18 mouse cellular contexts compared by ENCODE assay signal in the genomic region with DNA sequence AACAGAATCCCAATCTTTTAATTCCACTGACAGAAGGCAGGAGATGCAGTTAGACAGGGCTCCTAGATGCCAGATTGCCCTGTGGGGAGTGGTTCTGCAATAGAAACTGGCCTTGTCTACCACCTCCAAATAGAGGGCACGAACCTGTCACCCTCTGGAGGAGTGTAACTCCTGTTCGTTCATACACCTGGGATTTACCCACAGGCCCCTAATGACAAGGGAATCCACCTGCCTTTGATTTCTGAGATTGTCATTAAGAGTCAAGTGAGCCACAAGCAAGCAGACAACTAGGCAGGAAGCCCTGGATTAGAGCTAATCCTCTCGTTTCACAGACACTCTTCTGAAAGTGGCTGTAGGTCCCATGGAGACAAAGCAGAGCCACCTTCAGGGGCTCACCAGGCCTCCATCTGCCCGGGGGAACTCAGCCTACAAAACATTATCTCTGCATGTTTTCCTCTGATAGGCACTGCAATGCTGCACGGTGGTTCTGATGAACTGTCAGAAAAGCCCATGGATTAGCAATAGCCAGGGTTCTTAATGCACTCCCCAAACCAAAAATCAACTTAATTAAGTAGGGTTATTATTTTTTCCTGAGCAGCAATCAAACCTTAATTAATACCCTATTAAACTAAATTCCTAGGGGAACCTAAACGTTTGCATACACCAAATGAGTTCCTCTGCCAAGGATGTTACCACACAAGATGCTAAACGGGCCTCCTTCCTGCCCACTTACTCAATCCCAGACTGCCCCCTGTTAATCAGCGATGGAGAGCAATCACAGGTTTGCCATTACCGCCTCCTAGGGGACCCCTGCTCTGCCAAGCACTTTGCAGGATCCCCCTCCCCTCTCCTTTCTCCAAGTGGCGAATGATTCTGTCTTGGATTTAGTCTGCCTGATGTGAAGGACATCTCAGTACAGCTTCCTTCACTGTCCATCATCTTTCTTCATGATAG.
DNase-seq lines count a peak whose midpoint lies in the region; ATAC-seq and TF ChIP-seq lines count a peak whose summit lies in the region.
"Had no signal": no experiment of that assay in that cellular context is flagged by ENCODE, and none has a peak within 500 bp of the region (broad histone marks: within the 10 kb centered on the region; RNA-seq: fewer than 3 reads in every experiment).

No protein-coding gene starts in this region.

- ATAC-seq in heart, embryonic 13.5 days (ENCODE audit: extremely low read depth, insufficient number of reproducible peaks, low FRiP score, low TSS enrichment) = no peak
- peak; percentile 44; the same call in 1 of the 2 replicates for ATAC-seq in midbrain, embryonic 12.5 days (ENCODE audit: low FRiP score, low read depth)
- no peak for ATAC-seq in frontal cortex, adult (ENCODE audit: low TSS enrichment)
- no peak for ATAC-seq in lung, postnatal 0 days
- ATAC-seq: forebrain, postnatal 0 days had no signal

- H3K27ac ChIP-seq in heart, embryonic 13.5 days (replicated peaks) = peak overlapping the region; percentile 45
- peak overlapping the region; percentile 89 for H3K27ac ChIP-seq in left cerebral cortex, adult 2 months
- H3K27ac ChIP-seq in midbrain, embryonic 12.5 days (replicated peaks) = peak overlapping the region; percentile 65
- no peak overlapping the region for H3K27ac ChIP-seq in lung, postnatal 0 days (ENCODE audit: low read length)
- H3K27ac ChIP-seq: embryonic facial prominence, embryonic 15.5 days; limb, embryonic 10.5 days; liver, embryonic 13.5 days; neural tube, embryonic 12.5 days; stomach, embryonic 15.5 days had no signal

- peaks cover 24% of the 10 kb centered on the region for H3K36me3 ChIP-seq in heart, embryonic 13.5 days
- H3K36me3 ChIP-seq in midbrain, embryonic 12.5 days = no peaks in the 10 kb centered on the region
- no peaks in the 10 kb centered on the region for H3K36me3 ChIP-seq in lung, postnatal 0 days (ENCODE audit: insufficient read depth, low read length)
- H3K36me3 ChIP-seq: embryonic facial prominence, embryonic 15.5 days; liver, embryonic 13.5 days; stomach, embryonic 15.5 days had no signal

- WGBS in heart, embryonic 13.5 days = 36% methylated on average over 10 of the region's 10 CpGs
- 24% methylated on average over 10 of the region's 10 CpGs for WGBS in midbrain, embryonic 12.5 days
- 66% methylated on average over 10 of the region's 10 CpGs for WGBS in lung, postnatal 0 days

- H3K4me3 ChIP-seq in heart, embryonic 13.5 days = peak overlapping the region; percentile 52
- H3K4me3 ChIP-seq in left cerebral cortex, adult 2 months = peak overlapping the region; percentile 66
- H3K4me3 ChIP-seq in midbrain, embryonic 12.5 days = no peak overlapping the region
- H3K4me3 ChIP-seq in lung, postnatal 0 days (ENCODE audit: low read depth, low read length) = no peak overlapping the region
- H3K4me3 ChIP-seq: embryonic facial prominence, embryonic 15.5 days; limb, embryonic 10.5 days; liver, embryonic 13.5 days; neural tube, embryonic 12.5 days; stomach, embryonic 15.5 days had no signal

- peak overlapping the region; percentile 79 for H3K9ac ChIP-seq in heart, embryonic 13.5 days
- H3K9ac ChIP-seq in midbrain, embryonic 12.5 days (replicated peaks) = no peak overlapping the region
- no peak overlapping the region for H3K9ac ChIP-seq in lung, postnatal 0 days (replicated peaks; ENCODE audit: low read depth)
- H3K9ac ChIP-seq: embryonic facial prominence, embryonic 15.5 days; forebrain, postnatal 0 days; liver, embryonic 13.5 days; neural tube, embryonic 12.5 days; stomach, embryonic 15.5 days had no signal

- H3K27me3 ChIP-seq in heart, embryonic 13.5 days (replicated peaks) = no peaks in the 10 kb centered on the region
- no peaks in the 10 kb centered on the region for H3K27me3 ChIP-seq in midbrain, embryonic 12.5 days
- H3K27me3 ChIP-seq in lung, postnatal 0 days (replicated peaks; ENCODE audit: insufficient read depth, low read length) = no peaks in the 10 kb centered on the region
- H3K27me3 ChIP-seq: embryonic facial prominence, embryonic 15.5 days; liver, embryonic 13.5 days; neural tube, embryonic 12.5 days; stomach, embryonic 15.5 days had no signal

- no peak for DNase-seq in heart, adult 18-20 months
- no peak for DNase-seq in left cerebral cortex, adult 2 months (ENCODE audit: extremely low spot score in 1 of 2, low spot score in 2 of 2)
- DNase-seq in left cerebral cortex, postnatal 36 days (ENCODE audit: low spot score in 2 of 2) = no peak
- peak; percentile 18 for DNase-seq in retina, embryonic 14.5 days (ENCODE audit: low spot score)
- no peak for DNase-seq in lung, postnatal 0 days (ENCODE audit: low spot score)
- DNase-seq: cerebellum, adult 11 months; forebrain, postnatal 0 days; kidney, adult 2 months; kidney, postnatal 25 days; liver, embryonic 13.5 days; right cerebral cortex, adult 18-20 months had no signal

- H3K9me3 ChIP-seq in heart, embryonic 13.5 days = no peaks in the 10 kb centered on the region
- H3K9me3 ChIP-seq in midbrain, embryonic 12.5 days = no peaks in the 10 kb centered on the region
- H3K9me3 ChIP-seq in lung, postnatal 0 days (ENCODE audit: low read length) = no peaks in the 10 kb centered on the region
- H3K9me3 ChIP-seq: embryonic facial prominence, embryonic 15.5 days; limb, embryonic 10.5 days; liver, embryonic 13.5 days; neural tube, embryonic 12.5 days; stomach, embryonic 15.5 days had no signal

- H3K4me2 ChIP-seq in heart, embryonic 13.5 days = peak overlapping the region; percentile 71
- H3K4me2 ChIP-seq in midbrain, embryonic 12.5 days (replicated peaks) = no peak overlapping the region
- H3K4me2 ChIP-seq in lung, postnatal 0 days (replicated peaks; ENCODE audit: low read depth, low read length) = no peak overlapping the region
- H3K4me2 ChIP-seq: embryonic facial prominence, embryonic 15.5 days; liver, embryonic 13.5 days; neural tube, embryonic 12.5 days; stomach, embryonic 15.5 days had no signal

- no peak for TF ChIP-seq CTCF in left cerebral cortex, adult 2 months (IDR thresholded peaks at IDR 0.05)
- no peak for TF ChIP-seq CTCF in lung, postnatal 0 days (IDR thresholded peaks at IDR 0.05)

- intact Hi-C loops in left cerebral cortex, adult 2 months (cut with DNase I) = no loop called here
- intact Hi-C loops in left cerebral cortex, postnatal 36 days (cut with DNase I) = no loop called here

- peaks cover 54% of the 10 kb centered on the region for H3K4me1 ChIP-seq in heart, embryonic 13.5 days
- H3K4me1 ChIP-seq in midbrain, embryonic 12.5 days = peaks cover 20% of the 10 kb centered on the region
- peaks cover 5% of the 10 kb centered on the region; the same call in 1 of the 2 replicates for H3K4me1 ChIP-seq in lung, postnatal 0 days (ENCODE audit: insufficient read depth, low read depth, low read length)
- H3K4me1 ChIP-seq: liver, embryonic 13.5 days had no signal

- TF ChIP-seq EP300 in lung, postnatal 0 days (IDR thresholded peaks at IDR 0.05) = no peak

Comparison
In these comparisons a context has a peak if more than half of its experiments do, and no peak if none do; other contexts are left out.
1. H3K4me3 ChIP-seq: peak in heart, embryonic 13.5 days (single experiment) and left cerebral cortex, adult 2 months (single experiment); none in midbrain, embryonic 12.5 days (single experiment) and lung, postnatal 0 days (single experiment).